Mouse (Mus musculus) heart, embryonic 11.5 days (tissue): ENCODE measurements around the gene Prss42. TPM values are rescaled to one million over a fixed set of nuclear protein-coding genes. Genes with fewer than 3 reads are reported as not detected.
A peak's percentile ranks its signal among the peaks of the same experiment; 100 is the strongest.

ENCODE experiments used
- ATAC-seq: fragments of 200-750 bp; cut with Nextera tagmentation; replicated peaks from 2 replicates; pipeline ENCODE4 v1.8.0; 2017; ENCODE audit warnings: moderate library complexity; ENCODE audit not compliant: insufficient number of reproducible peaks, low FRiP score, low TSS enrichment
- H3K27ac ChIP-seq: fragments of 300-500 bp; sonication (generic); 2 replicates; pipeline ENCODE4 v1.5.1; 2014; ENCODE audit warnings: mild to moderate bottlenecking, low read depth, low read length
- H3K27me3 ChIP-seq: fragments of 300-500 bp; sonication (generic); 2 replicates; pipeline ENCODE4 v1.6.1; 2014; ENCODE audit warnings: mild to moderate bottlenecking, low read length, mixed read lengths; ENCODE audit not compliant: control insufficient read depth, insufficient read depth
- H3K36me3 ChIP-seq: fragments of 300-500 bp; sonication (generic); 2 replicates; pipeline ENCODE4 v1.6.1; 2014; ENCODE audit warnings: mild to moderate bottlenecking, low read length, moderate library complexity, mixed read lengths; ENCODE audit not compliant: control insufficient read depth, insufficient read depth
- H3K4me1 ChIP-seq: fragments of 300-500 bp; sonication (generic); 2 replicates; pipeline ENCODE4 v1.6.1; 2014; ENCODE audit warnings: low read length; ENCODE audit not compliant: control insufficient read depth, insufficient read depth
- H3K4me2 ChIP-seq: fragments of 300-500 bp; sonication (generic); 2 replicates; pipeline ENCODE4 v1.6.1; 2014; ENCODE audit warnings: mild to moderate bottlenecking, moderate library complexity
- H3K4me3 ChIP-seq: fragments of 300-500 bp; sonication (generic); 2 replicates; pipeline ENCODE4 v1.5.1; 2014; ENCODE audit warnings: low read depth, low read length
- H3K9ac ChIP-seq: fragments of 300-500 bp; sonication (generic); 2 replicates; pipeline ENCODE4 v1.6.1; 2014; ENCODE audit warnings: mild to moderate bottlenecking, low read depth, low read length, moderate library complexity
- H3K9me3 ChIP-seq: fragments of 300-500 bp; sonication (generic); replicated peaks from 2 replicates; pipeline ENCODE4 v1.6.1; 2016; ENCODE audit warnings: low read length; ENCODE audit not compliant: control insufficient read depth
- WGBS: fragments of 180-500 bp; shearing (Covaris S2); extraction: QIAGEN DNeasy Blood & Tissue Kit; methylation state at CpG from one replicate; pipeline ENCODE4 v1.1.7; 2014; ENCODE audit not compliant: insufficient replicate concordance; 5-methylcytosine and 5-hydroxymethylcytosine counted together
- polyA plus RNA-seq: library from polyadenylated mRNA; unstranded; fragments of >200 nt; fragmentation: Nextera tagmentation; extraction: Ambion mirVana; gene quantifications from 2 replicates; pipeline ENCODE4 v1.2.1, GENCODE M21; 2014

Prss42 gene
- polyA plus RNA-seq = not detected in 2 replicates

DNA sequence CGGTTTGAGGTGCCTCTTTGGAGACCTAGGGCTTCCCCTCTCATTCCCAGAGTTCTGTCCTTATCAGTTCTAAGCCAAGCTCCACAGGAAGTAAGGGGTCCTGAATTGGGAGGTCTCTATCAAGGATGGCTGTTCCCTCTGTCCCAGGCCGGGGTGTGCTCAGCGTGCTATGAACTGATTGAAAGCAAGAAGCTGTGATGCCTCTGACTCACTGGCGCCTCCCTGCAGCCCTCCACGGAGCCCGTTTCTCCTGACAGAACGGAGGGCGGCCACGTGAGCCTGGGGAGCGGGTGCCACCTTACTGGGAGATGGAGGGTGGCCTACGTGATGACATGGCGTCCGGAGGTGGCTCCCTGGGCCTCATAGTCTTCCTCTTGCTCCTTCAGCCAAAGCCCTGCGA is at the start of gene Prss42:
TSS of gene Prss42 (plus strand) at position 301 of the 400 bp plus-strand sequence.
- Histone ChIP-seq H3K4me1 (no peaks in the 10 kb centered on the region), H3K27ac (no peak within 1 kb of the TSS), H3K4me2 (no peak within 1 kb of the TSS), H3K4me3 (no peak within 1 kb of the TSS), H3K9ac (no peak within 1 kb of the TSS), H3K9me3 (no peaks in the 10 kb centered on the region), H3K36me3 (no peaks in the 10 kb centered on the region), H3K27me3 (no peaks in the 10 kb centered on the region)
- WGBS = 87% methylated on average over 14 of the region's 14 CpGs
- ATAC-seq = no peak

DNA sequence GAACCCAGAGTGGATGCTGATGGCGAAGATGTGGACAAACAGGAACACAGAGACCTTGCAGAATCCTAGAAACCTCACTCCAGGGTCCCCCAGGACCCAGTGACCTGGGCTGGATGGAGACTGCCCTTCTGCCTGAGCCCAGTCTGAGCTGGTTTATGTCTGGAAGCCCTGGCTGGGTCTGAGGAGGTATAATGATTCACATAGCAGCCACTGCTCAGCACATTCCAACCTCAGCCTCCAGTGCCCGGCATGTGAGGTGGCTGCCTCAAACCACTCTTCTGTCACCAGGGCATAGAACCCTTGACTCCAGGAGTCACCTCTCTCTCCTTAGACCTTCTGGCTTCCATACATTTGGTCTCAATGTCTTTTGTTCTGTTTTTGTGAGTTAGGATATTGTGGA is 49.5 kb upstream of the Prss42 start:
- Histone ChIP-seq H3K4me2 (no peak overlapping the region), H3K9ac (no peak overlapping the region)

DNA sequence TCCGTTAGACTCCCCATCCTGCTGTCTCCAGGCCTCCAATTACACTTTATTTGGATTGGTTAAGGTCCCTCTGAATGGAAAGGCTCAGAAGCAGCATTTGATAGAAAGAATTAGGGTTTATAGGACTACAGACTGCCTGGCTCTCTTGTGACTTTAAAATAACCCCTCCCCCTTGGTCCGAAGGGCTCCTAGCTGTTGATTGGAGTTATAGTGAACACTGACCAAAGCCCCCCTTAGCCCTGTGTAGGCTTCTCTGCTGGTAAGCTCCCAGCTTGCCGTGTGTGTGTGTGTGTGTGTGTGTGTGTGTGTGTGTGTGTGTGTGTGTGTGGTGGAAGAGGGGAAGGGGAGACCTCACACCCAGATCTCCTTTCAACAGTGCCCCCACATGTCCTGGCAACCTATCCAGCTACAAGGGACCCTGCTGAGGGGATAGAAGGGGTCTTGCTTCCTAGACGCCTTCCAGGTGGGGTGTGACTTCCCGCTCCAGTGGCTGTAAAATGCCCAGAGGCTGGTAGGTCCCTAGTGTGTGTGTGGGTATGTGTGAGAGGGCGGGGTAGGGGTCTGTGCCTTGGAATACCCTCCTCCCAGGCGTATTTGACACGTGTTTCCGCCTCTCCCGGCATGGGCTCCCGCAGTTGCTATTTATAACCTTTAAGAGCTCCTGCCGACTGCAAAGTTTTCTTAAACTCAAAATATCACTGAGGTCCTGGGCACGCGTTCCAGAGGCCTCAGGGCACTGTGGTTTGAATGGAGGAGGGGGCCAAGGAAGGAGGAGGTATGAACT is 47.4 kb upstream of the Prss42 start:
- H3K27ac ChIP-seq = peak overlapping the region; percentile 91
- peak overlapping the region; percentile 60 for H3K9ac ChIP-seq
- 0 out of 2 replicates have a peak overlapping the region, but pooled peaks have one; percentile 16 for H3K4me3 ChIP-seq
- H3K36me3 ChIP-seq = no peaks in the 10 kb centered on the region
- H3K27me3 ChIP-seq = no peaks in the 10 kb centered on the region
- peaks cover 59% of the 10 kb centered on the region for H3K4me1 ChIP-seq
- no peaks in the 10 kb centered on the region for H3K9me3 ChIP-seq
- 0 out of 2 replicates have a peak, but pooled peaks have one; percentile 36 for ATAC-seq
- H3K4me2 ChIP-seq = peak overlapping the region; percentile 55
- WGBS = 11% methylated on average over 14 of the region's 14 CpGs

More for the DNA sequence above, 49.5 kb upstream of the Prss42 start:
- peaks cover 59% of the 10 kb centered on the region for H3K4me1 ChIP-seq
- H3K4me3 ChIP-seq = no peak overlapping the region
- H3K27me3 ChIP-seq = peaks cover 5% of the 10 kb centered on the region; the same call in 1 of the 2 replicates
- 57% methylated on average over 2 of the region's 2 CpGs for WGBS
- no peaks in the 10 kb centered on the region for H3K36me3 ChIP-seq
- no peak overlapping the region for H3K27ac ChIP-seq
- no peaks in the 10 kb centered on the region for H3K9me3 ChIP-seq
- ATAC-seq = no peak

DNA sequence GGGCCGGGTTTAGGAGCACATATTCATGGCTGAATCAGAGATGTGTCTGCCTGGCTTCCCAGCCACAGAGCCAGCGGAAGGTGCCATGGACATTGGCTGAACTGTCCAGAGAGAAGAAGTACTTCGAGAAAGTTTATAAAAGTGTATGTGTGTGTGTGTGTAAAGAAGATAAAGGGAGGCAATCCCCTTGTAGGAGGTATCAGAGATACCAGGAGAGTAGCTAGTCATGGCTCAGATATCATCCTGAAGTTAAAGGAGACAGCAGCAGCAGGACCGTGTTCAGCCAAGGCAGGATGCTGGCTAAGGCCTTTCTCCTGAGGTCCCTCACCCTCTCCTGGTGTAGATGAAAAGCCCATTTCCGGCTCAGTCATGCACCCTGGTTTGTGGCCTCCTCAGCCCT is 46.6 kb upstream of the Prss42 start:
- Histone ChIP-seq H3K4me1 (peaks cover 52% of the 10 kb centered on the region), H3K4me2 (peak overlapping the region; percentile 55), H3K27me3 (no peaks in the 10 kb centered on the region), H3K4me3 (no peak overlapping the region), H3K36me3 (no peaks in the 10 kb centered on the region), H3K27ac (peak overlapping the region; percentile 91), H3K9ac (peak overlapping the region; percentile 60), H3K9me3 (no peaks in the 10 kb centered on the region)
- 57% methylated on average over 5 of the region's 5 CpGs for WGBS
- no peak for ATAC-seq

DNA sequence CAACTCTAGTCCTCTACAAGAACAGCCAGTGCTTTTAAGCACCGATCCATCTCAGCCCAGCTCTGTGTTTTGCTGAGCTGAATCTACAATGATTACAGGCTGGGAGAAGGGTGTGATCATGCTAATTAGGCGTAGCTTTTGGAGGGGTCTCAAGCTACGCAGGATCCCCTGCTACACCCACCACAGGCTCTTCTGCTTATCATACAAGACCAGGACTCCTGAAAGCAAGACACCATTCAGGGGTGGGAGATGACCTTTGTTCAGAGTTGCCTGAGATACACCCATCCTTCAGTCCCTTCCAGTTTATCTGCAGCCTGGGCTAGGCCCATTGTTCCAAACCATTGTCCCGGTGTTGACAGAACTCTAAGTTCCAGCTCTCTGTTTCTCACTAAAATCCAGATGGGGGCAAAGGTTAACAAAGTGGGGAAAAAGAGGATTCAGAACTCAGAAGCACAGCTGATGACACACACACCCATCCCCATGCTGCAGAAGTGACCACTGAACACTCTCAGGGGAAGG is 45.0 kb upstream of the Prss42 start:
- ATAC-seq = no peak
- no peaks in the 10 kb centered on the region for H3K27me3 ChIP-seq
- 59% methylated on average over 4 of the region's 4 CpGs for WGBS
- no peak overlapping the region for H3K9ac ChIP-seq
- H3K4me2 ChIP-seq = no peak overlapping the region
- peaks cover 50% of the 10 kb centered on the region for H3K4me1 ChIP-seq
- no peaks in the 10 kb centered on the region for H3K9me3 ChIP-seq
- 0 out of 2 replicates have a peak overlapping the region, but pooled peaks have one; percentile 15 for H3K27ac ChIP-seq
- no peaks in the 10 kb centered on the region for H3K36me3 ChIP-seq
- no peak overlapping the region for H3K4me3 ChIP-seq

DNA sequence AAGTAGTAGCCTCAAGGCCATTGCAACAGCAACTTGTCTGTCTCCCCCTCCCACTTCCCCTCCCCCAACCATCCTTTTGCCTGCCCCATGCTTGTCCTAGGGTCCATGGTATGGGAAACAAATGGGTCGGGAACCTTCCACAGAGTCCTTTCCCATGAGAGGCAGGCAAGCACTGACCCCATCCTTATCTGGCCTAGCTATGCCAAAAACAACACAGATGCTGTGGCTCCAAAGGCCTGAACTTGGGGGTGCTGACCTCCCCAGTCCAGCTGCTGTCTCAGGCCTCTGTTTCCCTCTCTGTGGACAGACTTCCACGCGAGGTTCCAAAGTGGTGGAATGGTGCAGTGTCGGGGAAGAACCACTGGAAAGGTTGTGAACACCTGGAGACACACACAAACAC is 44.2 kb upstream of the Prss42 start:
- Histone ChIP-seq H3K27me3 (no peaks in the 10 kb centered on the region), H3K4me2 (no peak overlapping the region), H3K36me3 (no peaks in the 10 kb centered on the region), H3K9ac (no peak overlapping the region), H3K27ac (no peak overlapping the region), H3K9me3 (no peaks in the 10 kb centered on the region), H3K4me3 (no peak overlapping the region), H3K4me1 (peaks cover 45% of the 10 kb centered on the region)
- no peak for ATAC-seq
- 62% methylated on average over 4 of the region's 4 CpGs for WGBS

DNA sequence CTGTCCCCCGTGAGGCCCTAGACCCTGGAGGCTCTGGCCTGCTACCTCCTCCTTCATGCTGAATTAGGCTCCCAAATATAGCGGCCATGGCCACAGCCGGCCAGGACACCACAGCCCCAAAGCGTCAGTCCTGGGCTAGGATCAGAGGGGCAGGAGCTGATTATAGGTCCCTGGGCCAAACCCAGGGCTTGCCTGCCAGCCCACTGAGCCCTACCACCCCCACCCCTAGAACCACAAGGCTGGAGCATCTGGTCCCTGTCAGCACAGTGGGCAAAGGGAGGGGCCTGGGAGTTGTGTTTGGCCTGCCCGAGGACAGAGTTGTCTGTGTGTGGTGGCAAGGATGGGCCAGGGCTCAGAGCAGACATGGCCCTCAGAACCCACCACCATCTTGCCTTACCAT is 40.1 kb upstream of the Prss42 start:
- ATAC-seq = no peak
- Histone ChIP-seq H3K9ac (no peak overlapping the region), H3K27ac (no peak overlapping the region), H3K27me3 (no peaks in the 10 kb centered on the region), H3K4me2 (no peak overlapping the region), H3K9me3 (no peaks in the 10 kb centered on the region), H3K4me1 (peaks cover 20% of the 10 kb centered on the region), H3K36me3 (no peaks in the 10 kb centered on the region), H3K4me3 (no peak overlapping the region)
- WGBS = 69% methylated on average over 5 of the region's 5 CpGs

DNA sequence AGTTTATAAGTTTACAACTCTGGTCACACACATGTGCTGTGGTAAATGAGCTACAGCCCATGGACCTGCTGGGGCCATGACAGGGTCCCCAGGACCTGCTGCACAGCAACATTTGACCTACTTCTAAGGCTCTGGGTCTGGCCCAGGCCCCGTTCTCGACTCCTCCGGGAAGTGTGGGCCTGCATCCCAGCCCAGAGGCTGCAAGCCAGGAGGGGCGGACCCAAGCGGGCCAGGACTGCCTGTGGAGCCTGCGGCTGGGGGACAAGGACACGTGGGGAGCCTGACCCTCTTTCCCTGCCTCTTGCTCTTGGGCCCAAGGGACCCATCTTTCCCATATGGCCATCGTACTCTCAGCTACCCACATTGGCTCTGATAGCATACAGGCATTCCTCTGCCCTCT is 39.4 kb upstream of the Prss42 start:
- Histone ChIP-seq H3K4me1 (peaks cover 16% of the 10 kb centered on the region), H3K4me2 (no peak overlapping the region), H3K27me3 (no peaks in the 10 kb centered on the region), H3K36me3 (no peaks in the 10 kb centered on the region), H3K27ac (no peak overlapping the region), H3K9ac (no peak overlapping the region), H3K4me3 (no peak overlapping the region), H3K9me3 (no peaks in the 10 kb centered on the region)
- ATAC-seq = no peak
- WGBS = 79% methylated on average over 8 of the region's 8 CpGs
